Mouse (Mus musculus): ENCODE results near the gene Vwc2l. TPM values are rescaled to one million over a fixed set of nuclear protein-coding genes. Genes with fewer than 3 reads are reported as not detected.

Vwc2l gene
- polyA plus RNA-seq (2015; fragmentation: Nextera tagmentation; extraction: Ambion mirVana), result 7.5 and 8.8 TPM in 2 replicates

DNA sequence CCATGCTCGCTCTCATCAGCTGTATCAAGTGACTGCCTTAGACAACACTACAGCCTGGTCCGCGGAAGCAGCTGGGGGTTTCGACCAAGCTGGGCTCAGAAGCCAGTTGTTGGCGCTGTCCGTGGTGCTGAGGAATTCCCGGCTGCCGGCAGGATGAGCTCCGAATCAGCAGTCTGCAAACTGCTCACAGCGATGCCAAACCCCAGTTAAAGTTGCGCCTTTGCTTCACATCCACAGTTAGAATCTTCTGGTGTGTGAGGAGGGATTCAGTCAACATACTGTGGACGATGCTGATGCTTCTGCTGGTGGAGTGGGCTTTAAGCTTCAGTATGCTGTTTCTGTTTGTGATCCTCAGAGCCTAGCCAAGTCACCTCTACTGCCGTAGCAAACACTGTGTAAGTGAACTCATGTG is at the start of gene Vwc2l:
Gene Vwc2l (plus strand): TSS at position 61 of the 412 bp plus-strand sequence.

